Mouse (Mus musculus) MEL (cell line): ENCODE data around the gene Nmnat3. TPM values are rescaled to one million over a fixed set of nuclear protein-coding genes. Genes with fewer than 3 reads are reported as not detected.
A peak's percentile ranks its signal among the peaks of the same experiment; 100 is the strongest.

Experiments used
- DNase-seq: peaks from one replicate; pipeline ENCODE4 v3.0.0; 2011; ENCODE audit warnings: low read depth, low spot score
- H3K27ac ChIP-seq: 2 replicates; pipeline ENCODE4 v1.5.1; 2012; ENCODE audit warnings: low read depth, mild to moderate bottlenecking, control low read depth, low read length, moderate library complexity; ENCODE audit not compliant: control insufficient read depth
- H3K27me3 ChIP-seq, 2 experiments: fragments of 150-350 bp in 1 of 2; sonication (generic) in 1 of 2; 2 replicates each; pipeline ENCODE4 v1.6.1; 2012; ENCODE audit warnings: low read length in 2 of 2, mild to moderate bottlenecking in 2 of 2, improper control_type of control experiment in 1 of 2, moderate library complexity in 1 of 2; ENCODE audit not compliant: insufficient read depth in 2 of 2, control insufficient read depth in 1 of 2
- H3K36me3 ChIP-seq, 2 experiments: 2 replicates each; pipeline ENCODE4 v1.6.1; 2012 to 2014; ENCODE audit warnings: low read length in 2 of 2, improper control_type of control experiment in 1 of 2, inconsistent platforms in 1 of 2, mild to moderate bottlenecking in 1 of 2; ENCODE audit not compliant: insufficient read depth in 2 of 2, control insufficient read depth in 1 of 2
- H3K4me1 ChIP-seq, 2 experiments: fragments of 150-350 bp in 1 of 2; sonication (generic) in 1 of 2; 2 replicates each; pipeline ENCODE4 v1.6.1; 2012; ENCODE audit warnings: low read length in 2 of 2, improper control_type of control experiment in 1 of 2, mild to moderate bottlenecking in 1 of 2; ENCODE audit not compliant: insufficient read depth in 2 of 2, control insufficient read depth in 1 of 2
- H3K4me3 ChIP-seq, 2 experiments: fragments of 150-350 bp in 1 of 2; sonication (generic) in 1 of 2; 2 replicates each; pipeline ENCODE4 v1.5.1; 2012; ENCODE audit warnings: low read depth in 2 of 2, low read length in 2 of 2, mild to moderate bottlenecking in 2 of 2, moderate library complexity in 2 of 2, control low read depth in 1 of 2, improper control_type of control experiment in 1 of 2; ENCODE audit not compliant: control insufficient read depth in 1 of 2, insufficient read depth in 1 of 2
- H3K79me2 ChIP-seq: 2 replicates; pipeline ENCODE4 v1.6.1; 2012; ENCODE audit warnings: mild to moderate bottlenecking, low read length, moderate library complexity; ENCODE audit not compliant: control insufficient read depth, poor library complexity, insufficient read depth
- H3K9ac ChIP-seq: 2 replicates; pipeline ENCODE4 v1.6.1; 2012; ENCODE audit warnings: low read depth, mild to moderate bottlenecking, control low read depth, low read length, moderate library complexity; ENCODE audit not compliant: control insufficient read depth, poor library complexity, severe bottlenecking
- H3K9me3 ChIP-seq: fragments of 150-350 bp; sonication (generic); replicated peaks from 2 replicates; pipeline ENCODE4 v1.6.1; 2012; ENCODE audit warnings: mild to moderate bottlenecking, low read length, improper control_type of control experiment, moderate library complexity; ENCODE audit not compliant: insufficient read depth
- BHLHE40 ChIP-seq: IDR thresholded peaks from 2 replicates; pipeline ENCODE4 v1.6.1; 2012; ENCODE audit warnings: low read depth, mild to moderate bottlenecking, inconsistent platforms, low read length, improper control_type of control experiment, borderline replicate concordance
- CTCF ChIP-seq, 3 experiments: IDR thresholded peaks in 2 of 3; conservative IDR thresholded peaks in 1 of 3; 2 replicates each; pipeline ENCODE4 v1.5.1; 2011 to 2012; ENCODE audit warnings: low read length in 3 of 3, low read depth in 2 of 3, mild to moderate bottlenecking in 2 of 3, improper control_type of control experiment in 1 of 3, inconsistent platforms in 1 of 3, mixed read lengths in 1 of 3, moderate library complexity in 1 of 3; ENCODE audit not compliant: control insufficient read depth in 1 of 3, insufficient read depth in 1 of 3, poor library complexity in 1 of 3, severe bottlenecking in 1 of 3
- ELF1 ChIP-seq: IDR thresholded peaks from 2 replicates; pipeline ENCODE4 v1.6.1; 2014; ENCODE audit warnings: low read depth, mild to moderate bottlenecking, inconsistent platforms, low read length, improper control_type of control experiment, moderate library complexity
- EP300 ChIP-seq, 2 experiments: IDR thresholded peaks; 2 replicates each; pipeline ENCODE4 v1.6.1; 2011; ENCODE audit warnings: improper control_type of control experiment in 2 of 2, low read length in 2 of 2, low read depth in 1 of 2, mild to moderate bottlenecking in 1 of 2
- GATA1 ChIP-seq: IDR thresholded peaks from 2 replicates; pipeline ENCODE4 v1.6.1; 2011; ENCODE audit warnings: low read depth, low read length, improper control_type of control experiment
- HCFC1 ChIP-seq: IDR thresholded peaks from 2 replicates; pipeline ENCODE4 v1.6.1; 2012; ENCODE audit warnings: low read depth, mild to moderate bottlenecking, inconsistent platforms, low read length, improper control_type of control experiment, moderate library complexity
- KAT2A ChIP-seq: conservative IDR thresholded peaks from 2 replicates; pipeline ENCODE4 v1.6.1; 2012; ENCODE audit warnings: low read depth, low read length, improper control_type of control experiment, inconsistent platforms
- MAFK ChIP-seq: IDR thresholded peaks from 2 replicates; pipeline ENCODE4 v1.6.1; 2011; ENCODE audit warnings: low read depth, mild to moderate bottlenecking, low read length, improper control_type of control experiment, borderline replicate concordance
- MAZ ChIP-seq: IDR thresholded peaks from 2 replicates; pipeline ENCODE4 v1.6.1; 2012; ENCODE audit warnings: low read depth, mild to moderate bottlenecking, inconsistent platforms, low read length, improper control_type of control experiment
- MEF2A ChIP-seq: IDR thresholded peaks from 2 replicates; pipeline ENCODE4 v1.6.1; 2014; ENCODE audit warnings: low read depth, mild to moderate bottlenecking, inconsistent platforms, low read length, improper control_type of control experiment; ENCODE audit not compliant: poor library complexity, insufficient replicate concordance, severe bottlenecking; ENCODE audit errors: extremely low read depth
- MXI1 ChIP-seq: IDR thresholded peaks from 2 replicates; pipeline ENCODE4 v1.6.1; 2011; ENCODE audit warnings: mild to moderate bottlenecking, low read depth, low read length, improper control_type of control experiment
- MYB ChIP-seq: IDR thresholded peaks from 2 replicates; pipeline ENCODE4 v1.6.1; 2011; ENCODE audit warnings: mild to moderate bottlenecking, low read depth, low read length, improper control_type of control experiment
- MYC ChIP-seq: IDR thresholded peaks from 2 replicates; pipeline ENCODE4 v1.6.1; 2011; ENCODE audit warnings: low read depth, mild to moderate bottlenecking, low read length, improper control_type of control experiment, moderate library complexity
- NRF1 ChIP-seq: IDR thresholded peaks from 2 replicates; pipeline ENCODE4 v1.6.1; 2014; ENCODE audit warnings: low read depth, mild to moderate bottlenecking, inconsistent platforms, low read length, improper control_type of control experiment, moderate library complexity; ENCODE audit not compliant: poor library complexity, insufficient read depth, severe bottlenecking
- RAD21 ChIP-seq: IDR thresholded peaks from 2 replicates; pipeline ENCODE4 v1.6.1; 2011; ENCODE audit warnings: mild to moderate bottlenecking, low read depth, low read length, improper control_type of control experiment
- SMC3 ChIP-seq: IDR thresholded peaks from 2 replicates; pipeline ENCODE4 v1.6.1; 2011; ENCODE audit warnings: low read depth, low read length, improper control_type of control experiment
- TAL1 ChIP-seq: IDR thresholded peaks from 2 replicates; pipeline ENCODE4 v1.6.1; 2012; ENCODE audit warnings: mild to moderate bottlenecking, inconsistent platforms, low read length, moderate library complexity, mixed read lengths
- TCF12 ChIP-seq: IDR thresholded peaks from 2 replicates; pipeline ENCODE4 v1.6.1; 2014; ENCODE audit warnings: low read depth, mild to moderate bottlenecking, inconsistent platforms, low read length, improper control_type of control experiment, moderate library complexity
- ZC3H11A ChIP-seq: IDR thresholded peaks from 2 replicates; pipeline ENCODE4 v1.6.1; 2012; ENCODE audit warnings: low read depth, mild to moderate bottlenecking, inconsistent platforms, low read length, improper control_type of control experiment
- ZMIZ1 ChIP-seq: IDR thresholded peaks from 2 replicates; pipeline ENCODE4 v1.6.1; 2012; ENCODE audit warnings: low read depth, mild to moderate bottlenecking, inconsistent platforms, low read length, improper control_type of control experiment, moderate library complexity
- ZNF384 ChIP-seq: IDR thresholded peaks from 2 replicates; pipeline ENCODE4 v1.6.1; 2012; ENCODE audit warnings: low read depth, mild to moderate bottlenecking, inconsistent platforms, low read length, improper control_type of control experiment
- polyA plus RNA-seq, 2 experiments: library from polyadenylated mRNA; stranded (reverse) in 1 of 2; unstranded in 1 of 2; fragments of >175 nt in 1 of 2; fragments of >200 nt in 1 of 2; gene quantifications; 2 replicates each; pipeline versions ENCODE4 v1.2.1 to v1.2.4; 2012; ENCODE audit warnings: low replicate concordance in 2 of 2, low read depth in 1 of 2; ENCODE audit not compliant: insufficient read length in 2 of 2, insufficient read depth in 1 of 2, missing spikeins in 1 of 2
- total RNA-seq: library from RNA; depleted of rRNA; stranded (reverse); fragments of 300-350 nt; gene quantifications from 2 replicates; pipeline ENCODE4 v1.2.3, GENCODE M21; 2012

The Nmnat3 gene
- total and polyA plus RNA-seq, 3 experiments = 14.4 to 15.2 TPM; not detected in 1

DNA sequence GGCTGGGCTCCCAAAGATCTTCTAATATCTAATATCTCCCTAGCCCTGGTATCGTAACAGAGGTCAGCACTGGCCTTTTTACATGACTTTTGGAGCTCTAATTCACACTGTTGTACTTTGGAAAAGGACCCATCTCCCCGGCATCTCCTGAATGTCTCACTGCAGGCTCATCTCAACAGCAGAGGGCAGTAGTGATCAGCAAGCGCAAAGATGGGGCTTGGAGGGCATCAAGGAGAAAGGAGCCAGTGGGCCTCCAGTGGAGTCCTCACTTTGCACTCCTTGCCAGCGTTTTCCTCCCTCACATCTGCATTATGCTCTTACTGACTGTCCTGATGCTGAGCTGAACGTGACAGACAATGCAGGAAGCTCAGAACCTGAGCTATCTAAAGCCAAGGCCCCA, 155.4 kb downstream of the Nmnat3 start:
- no peak for TF ChIP-seq TCF12
- TF ChIP-seq MXI1 = no peak
- TF ChIP-seq ELF1 = no peak
- no peak for TF ChIP-seq TAL1
- TF ChIP-seq GATA1 = no peak
- peak; percentile 89 for TF ChIP-seq SMC3
- peak; percentile 60 for TF ChIP-seq ZC3H11A
- TF ChIP-seq MYC = no peak
- TF ChIP-seq HCFC1 = no peak
- TF ChIP-seq MYB = no peak
- no peak for TF ChIP-seq EP300 (IDR thresholded peaks at IDR 0.05; ENCODE audit: low read depth in 1 of 2, low read length in 2 of 2)
- no peak for TF ChIP-seq MAZ
- TF ChIP-seq CTCF (IDR thresholded peaks at IDR 0.05 in 2 of 3, conservative IDR thresholded peaks at IDR 0.05 in 1 of 3; ENCODE audit: control insufficient read depth in 1 of 3, insufficient read depth in 1 of 3, low read depth in 2 of 3, low read length in 3 of 3, poor library complexity in 1 of 3, severe bottlenecking in 1 of 3) = peak; percentile 57 to 73 (median 69)
- no peak for TF ChIP-seq MEF2A
- no peak for TF ChIP-seq KAT2A
- TF ChIP-seq NRF1 = no peak
- TF ChIP-seq RAD21 = peak; percentile 60
- TF ChIP-seq ZNF384 = no peak
- Histone ChIP-seq H3K4me1 (no peaks in the 10 kb centered on the region), H3K4me3 (no peak overlapping the region), H3K9me3 (no peaks in the 10 kb centered on the region), H3K27me3 (no peaks in the 10 kb centered on the region), H3K36me3 (no peaks in the 10 kb centered on the region), H3K9ac (no peak overlapping the region), H3K79me2 (no peaks in the 10 kb centered on the region), H3K27ac (no peak overlapping the region)
- peak; percentile 23 for DNase-seq

DNA sequence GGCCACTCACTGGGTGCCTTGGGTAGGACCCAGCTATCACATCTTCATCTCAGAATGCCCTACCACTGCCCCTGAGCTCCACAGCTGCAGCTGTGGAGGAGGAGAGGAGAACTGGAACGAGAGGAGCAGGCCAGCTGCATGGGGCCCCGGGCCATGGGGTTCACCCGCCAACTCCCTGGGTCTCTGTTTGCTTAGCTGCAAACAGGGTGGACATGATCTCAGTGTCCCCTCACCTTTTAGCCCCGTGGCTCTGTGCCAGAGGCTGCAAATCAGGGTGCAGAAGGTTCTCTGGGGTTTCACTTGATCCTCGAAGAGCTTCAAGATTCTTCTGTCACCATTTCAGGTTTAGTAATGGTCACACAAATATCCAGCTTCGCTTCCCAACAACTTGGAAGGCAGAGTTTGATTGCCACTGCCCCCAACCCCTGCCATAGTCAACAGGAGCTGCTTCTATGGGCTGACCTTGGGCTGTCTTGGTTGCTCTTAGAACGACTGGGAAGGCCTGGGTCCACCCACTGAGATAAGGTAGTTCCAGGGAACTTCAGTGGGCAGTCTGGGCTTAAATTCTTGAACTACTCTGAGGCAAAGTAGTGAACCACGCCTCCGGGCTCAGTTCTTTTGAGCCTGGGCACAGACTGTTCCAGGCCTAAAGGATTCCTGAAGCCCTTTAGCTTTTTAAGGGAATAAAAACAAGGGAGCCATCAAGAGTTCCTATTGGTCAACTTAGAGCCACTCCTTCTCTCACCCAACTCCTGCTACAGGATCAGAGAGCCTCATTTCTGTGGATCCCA, 158.3 kb downstream of the Nmnat3 start:
- no peak for TF ChIP-seq BHLHE40
- TF ChIP-seq KAT2A = no peak
- TF ChIP-seq ZMIZ1 = no peak
- no peak for TF ChIP-seq CTCF (IDR thresholded peaks at IDR 0.05 in 2 of 3, conservative IDR thresholded peaks at IDR 0.05 in 1 of 3; ENCODE audit: control insufficient read depth in 1 of 3, insufficient read depth in 1 of 3, low read depth in 2 of 3, low read length in 3 of 3, poor library complexity in 1 of 3, severe bottlenecking in 1 of 3)
- TF ChIP-seq MAZ = no peak
- no peak for TF ChIP-seq MAFK
- no peak for TF ChIP-seq TAL1
- no peak for DNase-seq
- Histone ChIP-seq H3K79me2 (no peaks in the 10 kb centered on the region), H3K9me3 (no peaks in the 10 kb centered on the region), H3K4me1 (no peaks in the 10 kb centered on the region), H3K27me3 (no peaks in the 10 kb centered on the region), H3K9ac (no peak overlapping the region), H3K4me3 (no peak overlapping the region), H3K36me3 (no peaks in the 10 kb centered on the region), H3K27ac (no peak overlapping the region)
